Mouse (Mus musculus): Measurements from ENCODE around the gene Gorab. TPM values are rescaled to one million over a fixed set of nuclear protein-coding genes. Genes with fewer than 3 reads are reported as not detected.
A peak's percentile ranks its signal among the peaks of the same experiment; 100 is the strongest.

The Gorab gene
- polyA plus RNA-seq (2015; fragmentation: Nextera tagmentation; extraction: Ambion mirVana): 18.1 and 21.4 TPM in 2 replicates

DNA sequence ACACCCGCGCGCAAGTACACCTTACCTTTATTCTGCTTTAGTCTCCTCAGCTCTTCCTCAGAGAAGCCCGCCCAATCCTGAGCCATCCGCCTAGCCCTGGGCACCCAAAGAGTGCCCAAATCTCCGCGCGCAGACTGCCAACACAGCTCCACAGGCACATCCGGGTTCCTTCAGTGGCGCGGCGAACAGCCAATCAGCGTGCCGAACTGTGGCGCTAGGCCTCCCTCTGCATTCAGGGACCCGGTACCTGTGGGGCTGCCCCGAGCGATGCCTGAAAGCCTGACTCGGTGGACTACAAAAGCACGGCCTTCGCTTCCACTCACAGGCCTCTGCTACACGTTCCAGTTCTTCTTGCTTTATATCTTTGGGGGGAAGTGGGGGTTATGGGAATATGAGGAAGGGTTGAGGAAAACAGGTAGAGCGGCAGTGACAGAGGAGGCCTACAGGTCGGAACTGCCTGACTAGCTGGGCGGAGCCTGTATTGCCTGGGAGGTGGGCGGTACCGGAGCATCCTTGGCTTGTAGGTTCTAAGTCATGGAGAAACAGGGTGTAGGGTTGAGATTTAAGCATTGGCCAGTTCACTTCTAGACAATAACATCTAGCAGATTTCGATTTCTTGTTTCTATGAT lies at the start of gene Gorab:
Gene Gorab (minus strand): TSS at position 172 of the 629 bp plus-strand sequence.
- no peaks in the 10 kb centered on the region for H3K36me3 ChIP-seq
- peak within 1 kb of the TSS; percentile 73 for H3K9ac ChIP-seq
- peak within 1 kb of the TSS; percentile 67 for H3K4me2 ChIP-seq
- WGBS: under 1% methylated on average over 28 of the region's 28 CpGs
- H3K27me3 ChIP-seq: 0 out of 2 replicates have a peak, but pooled peaks cover 15% of the 10 kb centered on the region
- peaks cover 14% of the 10 kb centered on the region for H3K4me1 ChIP-seq (replicated peaks)
- peak within 1 kb of the TSS; percentile 83 for H3K4me3 ChIP-seq
- H3K27ac ChIP-seq (replicated peaks): peak within 1 kb of the TSS; percentile 96
- peak; percentile 100 for ATAC-seq (ENCODE audit: low FRiP score, low read depth)
- H3K9me3 ChIP-seq: no peaks in the 10 kb centered on the region

GRCm38 (mm10) chr1:163443832-163444231 lies 40.4 kb upstream of the Gorab start:
- Histone ChIP-seq H3K27me3 (no peaks in the 10 kb centered on the region), H3K4me3 (no peak overlapping the region), H3K9me3 (no peaks in the 10 kb centered on the region), H3K4me1 (replicated peaks) (no peaks in the 10 kb centered on the region), H3K36me3 (no peaks in the 10 kb centered on the region), H3K27ac (replicated peaks) (no peak overlapping the region), H3K4me2 (no peak overlapping the region), H3K9ac (no peak overlapping the region)
- no peak for ATAC-seq (ENCODE audit: low FRiP score, low read depth)
- whole genome bisulfite sequencing: 60% methylated on average over 3 of the region's 3 CpGs

GRCm38 (mm10) chr1:163439002-163439401 lies 35.5 kb upstream of the Gorab start:
- no peaks in the 10 kb centered on the region for H3K4me1 ChIP-seq (replicated peaks)
- H3K4me2 ChIP-seq: no peak overlapping the region
- no peak overlapping the region for H3K9ac ChIP-seq
- no peaks in the 10 kb centered on the region for H3K9me3 ChIP-seq
- no peak overlapping the region for H3K27ac ChIP-seq (replicated peaks)
- H3K27me3 ChIP-seq: no peaks in the 10 kb centered on the region
- no peak for ATAC-seq (ENCODE audit: low FRiP score, low read depth)
- no peaks in the 10 kb centered on the region for H3K36me3 ChIP-seq
- 90% methylated on average over 2 of the region's 2 CpGs for WGBS
- H3K4me3 ChIP-seq: no peak overlapping the region

DNA sequence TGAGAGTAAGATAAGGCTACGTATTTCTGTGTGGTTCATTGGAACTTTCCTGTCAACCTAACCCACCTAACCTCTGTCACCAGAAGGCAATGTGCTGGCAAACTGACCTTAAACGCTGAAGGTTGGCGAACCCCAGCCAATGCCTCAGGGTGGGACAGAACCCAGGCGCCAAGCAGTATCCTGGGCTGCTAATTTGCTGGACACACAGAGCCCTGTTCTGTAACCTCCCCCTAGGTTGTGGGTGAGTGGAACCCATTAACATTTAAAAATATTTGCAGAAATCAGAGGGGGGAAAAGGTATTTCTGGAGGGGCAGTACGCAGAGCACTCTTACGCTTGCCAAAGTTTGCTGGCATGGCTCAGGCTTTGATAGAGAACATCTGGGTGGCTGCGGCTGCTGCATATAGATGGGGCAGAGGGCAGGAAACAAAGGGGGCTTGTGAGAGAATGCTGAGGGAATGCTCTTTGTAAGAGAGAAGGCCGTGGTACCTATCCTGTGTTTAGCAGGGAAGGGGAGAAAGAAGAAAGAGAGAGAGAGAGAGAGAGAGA lies 20.1 kb upstream of the Gorab start:
- no peaks in the 10 kb centered on the region for H3K9me3 ChIP-seq
- no peak overlapping the region for H3K4me2 ChIP-seq
- no peaks in the 10 kb centered on the region for H3K36me3 ChIP-seq
- H3K27ac ChIP-seq (replicated peaks): no peak overlapping the region
- H3K4me3 ChIP-seq: no peak overlapping the region
- WGBS: 76% methylated on average over 8 of the region's 8 CpGs
- H3K4me1 ChIP-seq (replicated peaks): no peaks in the 10 kb centered on the region
- ATAC-seq (ENCODE audit: low FRiP score, low read depth): no peak
- no peaks in the 10 kb centered on the region for H3K27me3 ChIP-seq
- no peak overlapping the region for H3K9ac ChIP-seq

GRCm38 (mm10) chr1:163417191-163417590 lies 13.7 kb upstream of the Gorab start:
- WGBS: 74% methylated on average over 2 of the region's 2 CpGs
- H3K9ac ChIP-seq: no peak overlapping the region
- no peaks in the 10 kb centered on the region for H3K9me3 ChIP-seq
- no peaks in the 10 kb centered on the region for H3K4me1 ChIP-seq (replicated peaks)
- no peaks in the 10 kb centered on the region for H3K36me3 ChIP-seq
- no peaks in the 10 kb centered on the region for H3K27me3 ChIP-seq
- ATAC-seq (ENCODE audit: low FRiP score, low read depth): no peak
- no peak overlapping the region for H3K4me3 ChIP-seq
- H3K27ac ChIP-seq (replicated peaks): no peak overlapping the region
- H3K4me2 ChIP-seq: no peak overlapping the region

GRCm38 (mm10) chr1:163414200-163414599 lies 10.7 kb upstream of the Gorab start:
- whole genome bisulfite sequencing: 71% methylated on average over 2 of the region's 2 CpGs
- Histone ChIP-seq H3K4me3 (no peak overlapping the region), H3K4me1 (replicated peaks) (no peaks in the 10 kb centered on the region), H3K9me3 (no peaks in the 10 kb centered on the region), H3K9ac (no peak overlapping the region), H3K27ac (replicated peaks) (no peak overlapping the region), H3K4me2 (no peak overlapping the region), H3K27me3 (no peaks in the 10 kb centered on the region), H3K36me3 (no peaks in the 10 kb centered on the region)
- no peak for ATAC-seq (ENCODE audit: low FRiP score, low read depth)

DNA sequence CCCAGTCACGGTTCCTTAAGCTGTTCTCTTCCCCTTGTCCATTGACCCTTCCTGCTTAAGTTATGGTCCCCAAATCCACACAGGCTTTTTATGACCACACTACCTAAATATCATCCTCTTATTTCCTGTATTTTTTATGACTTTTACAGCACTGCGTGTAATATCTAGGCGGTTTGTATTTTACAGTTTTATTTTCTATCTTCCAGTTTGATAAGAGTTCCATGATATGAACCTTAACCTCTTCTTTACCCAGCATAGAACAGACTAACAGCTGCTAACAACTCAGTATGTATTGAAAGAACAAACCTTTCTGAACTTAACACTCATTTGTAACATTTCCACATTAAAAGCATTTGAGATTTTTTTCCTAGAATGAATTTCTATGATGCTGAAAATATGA lies 2.7 kb upstream of the Gorab start:
- Histone ChIP-seq H3K27ac (replicated peaks) (no peak overlapping the region), H3K4me1 (replicated peaks) (peaks cover 14% of the 10 kb centered on the region), H3K4me2 (no peak overlapping the region), H3K27me3 (0 out of 2 replicates have a peak, but pooled peaks cover 17% of the 10 kb centered on the region), H3K4me3 (no peak overlapping the region), H3K36me3 (no peaks in the 10 kb centered on the region), H3K9me3 (no peaks in the 10 kb centered on the region), H3K9ac (no peak overlapping the region)
- no peak for ATAC-seq (ENCODE audit: low FRiP score, low read depth)
- 76% methylated on average over 3 of the region's 3 CpGs for WGBS

DNA sequence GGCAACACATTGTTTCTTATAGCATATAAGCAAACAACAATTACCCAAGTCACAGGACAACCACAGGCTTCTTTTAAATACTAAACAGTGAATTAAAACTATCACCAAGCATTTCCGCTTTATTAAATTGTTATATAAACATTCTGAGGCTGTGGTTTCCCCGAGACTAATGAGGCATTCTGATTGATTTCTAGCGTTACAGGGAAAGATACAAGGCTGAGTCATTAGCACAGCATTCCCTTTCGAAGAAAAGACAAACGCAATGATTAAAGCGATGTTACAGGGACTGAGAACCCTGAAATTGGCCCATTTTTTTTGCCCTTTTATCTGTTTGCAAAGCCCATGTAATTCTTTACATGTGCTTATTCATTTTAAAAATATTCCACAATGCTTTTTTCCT lies 12.1 kb downstream of the Gorab start:
- no peak overlapping the region for H3K9ac ChIP-seq
- H3K9me3 ChIP-seq: no peaks in the 10 kb centered on the region
- no peak overlapping the region for H3K4me2 ChIP-seq
- ATAC-seq (ENCODE audit: low FRiP score, low read depth): no peak
- H3K36me3 ChIP-seq: peaks cover 46% of the 10 kb centered on the region
- H3K27me3 ChIP-seq: no peaks in the 10 kb centered on the region
- 73% methylated on average over 6 of the region's 6 CpGs for WGBS
- no peaks in the 10 kb centered on the region for H3K4me1 ChIP-seq (replicated peaks)
- no peak overlapping the region for H3K27ac ChIP-seq (replicated peaks)
- H3K4me3 ChIP-seq: no peak overlapping the region

- ATAC-seq (ENCODE audit: low FRiP score, low read depth): no peak
- WGBS: 92% methylated on average over 4 of the region's 4 CpGs
- H3K4me1 ChIP-seq (replicated peaks): no peaks in the 10 kb centered on the region
- H3K4me2 ChIP-seq: no peak overlapping the region
- no peak overlapping the region for H3K4me3 ChIP-seq
- no peak overlapping the region for H3K9ac ChIP-seq
- H3K27ac ChIP-seq (replicated peaks): no peak overlapping the region
- no peaks in the 10 kb centered on the region for H3K27me3 ChIP-seq
- peaks cover 52% of the 10 kb centered on the region for H3K36me3 ChIP-seq
- no peaks in the 10 kb centered on the region for H3K9me3 ChIP-seq
Measured at GRCm38 (mm10) chr1:163390044-163390443, 13.4 kb downstream of the Gorab start.

DNA sequence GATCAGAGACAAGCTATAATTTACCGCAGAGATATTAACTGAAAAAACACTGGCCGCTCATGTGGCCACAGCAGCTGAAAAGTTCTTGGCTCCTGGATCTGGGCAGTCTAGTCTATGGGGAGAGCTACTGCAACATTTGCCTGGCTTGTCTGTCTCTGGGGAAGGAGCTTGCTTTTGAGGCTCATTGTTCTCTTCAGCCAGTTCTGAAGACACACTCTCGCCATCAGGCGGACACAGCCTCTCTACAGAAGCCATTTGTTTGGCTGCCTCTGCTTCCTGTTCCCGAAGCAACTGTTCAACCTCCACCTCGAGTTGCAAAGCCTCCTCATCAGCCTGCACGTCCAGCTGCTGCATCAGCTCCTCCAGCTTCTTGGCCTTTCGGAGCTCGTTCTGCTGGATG lies 17.3 kb downstream of the Gorab start:
- H3K4me3 ChIP-seq: no peak overlapping the region
- no peaks in the 10 kb centered on the region for H3K4me1 ChIP-seq (replicated peaks)
- ATAC-seq (ENCODE audit: low FRiP score, low read depth): no peak
- peaks cover 27% of the 10 kb centered on the region for H3K36me3 ChIP-seq
- no peak overlapping the region for H3K4me2 ChIP-seq
- H3K9me3 ChIP-seq: no peaks in the 10 kb centered on the region
- H3K27ac ChIP-seq (replicated peaks): no peak overlapping the region
- H3K27me3 ChIP-seq: no peaks in the 10 kb centered on the region
- no peak overlapping the region for H3K9ac ChIP-seq
- WGBS: 91% methylated on average over 9 of the region's 9 CpGs

- 88% methylated on average over 5 of the region's 5 CpGs for WGBS
- no peaks in the 10 kb centered on the region for H3K9me3 ChIP-seq
Measured at GRCm38 (mm10) chr1:163383442-163384027, 19.9 kb downstream of the Gorab start.

DNA sequence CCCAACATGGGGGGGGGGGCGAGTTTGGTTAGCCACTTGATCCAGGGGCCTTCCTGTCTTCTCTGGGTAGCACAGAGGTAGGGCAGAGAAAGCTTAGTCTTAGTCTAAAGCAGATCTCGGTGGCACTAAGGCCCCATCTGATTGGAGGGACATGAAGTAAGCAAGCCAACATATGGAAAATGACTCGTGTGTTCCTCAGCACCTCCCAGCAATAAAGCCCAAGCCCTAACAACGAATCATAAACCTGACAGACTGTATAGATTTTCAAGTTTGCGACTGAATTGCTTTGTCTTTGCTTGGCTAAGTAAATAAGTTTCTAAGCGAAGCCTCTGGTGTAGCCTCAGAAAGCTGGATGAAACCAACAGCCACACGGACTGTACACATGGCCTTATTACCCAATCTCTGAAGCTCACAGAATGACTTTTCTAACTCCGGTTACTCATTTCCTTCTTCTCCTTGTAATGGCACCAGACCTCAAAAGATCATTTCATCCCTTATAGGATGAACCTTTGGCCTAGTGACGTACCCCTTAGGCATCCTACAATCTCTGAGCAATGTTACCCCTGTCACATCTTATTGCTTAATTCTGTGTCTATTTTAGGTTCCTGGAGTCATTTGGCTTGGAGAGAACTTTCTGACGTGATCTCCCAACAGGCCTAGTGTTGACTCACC lies 21.3 kb downstream of the Gorab start:
- Histone ChIP-seq H3K27me3 (no peaks in the 10 kb centered on the region), H3K9ac (no peak overlapping the region), H3K4me3 (no peak overlapping the region), H3K4me1 (replicated peaks) (no peaks in the 10 kb centered on the region), H3K27ac (replicated peaks) (no peak overlapping the region), H3K9me3 (no peaks in the 10 kb centered on the region), H3K4me2 (no peak overlapping the region), H3K36me3 (peaks cover 19% of the 10 kb centered on the region)
- 96% methylated on average over 10 of the region's 10 CpGs for WGBS
- ATAC-seq (ENCODE audit: low FRiP score, low read depth): no peak

More at GRCm38 (mm10) chr1:163383442-163384027, 19.9 kb downstream of the Gorab start:
- Histone ChIP-seq H3K4me3 (no peak overlapping the region), H3K4me2 (no peak overlapping the region), H3K4me1 (replicated peaks) (no peaks in the 10 kb centered on the region), H3K27me3 (no peaks in the 10 kb centered on the region), H3K9ac (no peak overlapping the region), H3K36me3 (peaks cover 24% of the 10 kb centered on the region), H3K27ac (replicated peaks) (no peak overlapping the region)
- ATAC-seq (ENCODE audit: low FRiP score, low read depth): no peak
